Mouse (Mus musculus): ENCODE results near the gene Suco. TPM values are rescaled to one million over a fixed set of nuclear protein-coding genes. Genes with fewer than 3 reads are reported as not detected.

The Suco gene
- polyA plus RNA-seq, 1 experiment from 2014 or later = 22.6 TPM

- no peak overlapping the region for H3K4me3 ChIP-seq (ENCODE audit: low read depth, low read length)
- DNase-seq (ENCODE audit: low spot score) = no peak
These were observed 76.2 kb downstream of the Suco start for GRCm38 (mm10) chr1:161800256-161800655.

DNA sequence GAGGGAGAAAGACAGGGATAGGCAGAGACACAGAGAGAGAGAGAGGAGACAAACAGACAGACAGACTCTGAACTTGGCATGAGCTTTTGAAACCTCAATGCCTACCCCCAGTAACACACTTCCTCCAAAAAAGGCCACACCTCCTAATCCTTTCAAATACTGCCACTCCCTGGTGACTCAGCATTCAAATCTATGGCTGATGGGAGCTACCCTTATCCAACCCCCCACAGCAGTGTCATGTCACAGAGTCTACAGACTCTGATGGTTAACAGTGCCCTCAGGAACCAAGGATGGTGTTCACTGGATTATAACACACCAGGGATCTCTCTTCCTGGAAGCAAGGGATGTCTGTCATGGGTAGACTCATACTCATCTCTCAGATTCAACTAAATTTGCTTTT is 76.7 kb downstream of the Suco start:
- ATAC-seq (no peak), DNase-seq (ENCODE audit: low spot score) (no peak)

More at GRCm38 (mm10) chr1:161800256-161800655, 76.2 kb downstream of the Suco start:
- no peak overlapping the region for H3K9ac ChIP-seq (ENCODE audit: low read length)
- no peak overlapping the region for H3K4me2 ChIP-seq (ENCODE audit: low read length)
- H3K9me3 ChIP-seq (replicated peaks; ENCODE audit: control insufficient read depth, low read length) = no peaks in the 10 kb centered on the region
- no peaks in the 10 kb centered on the region for H3K4me1 ChIP-seq (ENCODE audit: control insufficient read depth, insufficient read depth, low read length)
- no peak overlapping the region for H3K27ac ChIP-seq (ENCODE audit: low read depth, low read length)
- H3K36me3 ChIP-seq (ENCODE audit: control insufficient read depth, insufficient read depth, low read length) = no peaks in the 10 kb centered on the region
- no peak for ATAC-seq
- H3K27me3 ChIP-seq (replicated peaks; ENCODE audit: control insufficient read depth, insufficient read depth, low read length) = no peaks in the 10 kb centered on the region

GRCm38 (mm10) chr1:161798866-161799265 is 77.6 kb downstream of the Suco start:
- no peaks in the 10 kb centered on the region for H3K36me3 ChIP-seq (ENCODE audit: control insufficient read depth, insufficient read depth, low read length)
- H3K9ac ChIP-seq (ENCODE audit: low read length) = no peak overlapping the region
- ATAC-seq (no peak), DNase-seq (ENCODE audit: low spot score) (no peak)
- no peaks in the 10 kb centered on the region for H3K27me3 ChIP-seq (replicated peaks; ENCODE audit: control insufficient read depth, insufficient read depth, low read length)
- no peak overlapping the region for H3K27ac ChIP-seq (ENCODE audit: low read depth, low read length)
- H3K4me2 ChIP-seq (ENCODE audit: low read length) = no peak overlapping the region
- H3K4me1 ChIP-seq (ENCODE audit: control insufficient read depth, insufficient read depth, low read length) = no peaks in the 10 kb centered on the region
- no peak overlapping the region for H3K4me3 ChIP-seq (ENCODE audit: low read depth, low read length)
- 89% methylated on average over 3 of the region's 3 CpGs for WGBS
- no peaks in the 10 kb centered on the region for H3K9me3 ChIP-seq (replicated peaks; ENCODE audit: control insufficient read depth, low read length)

More for the DNA sequence above, 76.7 kb downstream of the Suco start:
- Histone ChIP-seq H3K9me3 (replicated peaks; ENCODE audit: control insufficient read depth, low read length) (no peaks in the 10 kb centered on the region), H3K36me3 (ENCODE audit: control insufficient read depth, insufficient read depth, low read length) (no peaks in the 10 kb centered on the region), H3K9ac (ENCODE audit: low read length) (no peak overlapping the region), H3K4me2 (ENCODE audit: low read length) (no peak overlapping the region), H3K27me3 (replicated peaks; ENCODE audit: control insufficient read depth, insufficient read depth, low read length) (no peaks in the 10 kb centered on the region), H3K4me1 (ENCODE audit: control insufficient read depth, insufficient read depth, low read length) (no peaks in the 10 kb centered on the region), H3K4me3 (ENCODE audit: low read depth, low read length) (no peak overlapping the region), H3K27ac (ENCODE audit: low read depth, low read length) (no peak overlapping the region)

DNA sequence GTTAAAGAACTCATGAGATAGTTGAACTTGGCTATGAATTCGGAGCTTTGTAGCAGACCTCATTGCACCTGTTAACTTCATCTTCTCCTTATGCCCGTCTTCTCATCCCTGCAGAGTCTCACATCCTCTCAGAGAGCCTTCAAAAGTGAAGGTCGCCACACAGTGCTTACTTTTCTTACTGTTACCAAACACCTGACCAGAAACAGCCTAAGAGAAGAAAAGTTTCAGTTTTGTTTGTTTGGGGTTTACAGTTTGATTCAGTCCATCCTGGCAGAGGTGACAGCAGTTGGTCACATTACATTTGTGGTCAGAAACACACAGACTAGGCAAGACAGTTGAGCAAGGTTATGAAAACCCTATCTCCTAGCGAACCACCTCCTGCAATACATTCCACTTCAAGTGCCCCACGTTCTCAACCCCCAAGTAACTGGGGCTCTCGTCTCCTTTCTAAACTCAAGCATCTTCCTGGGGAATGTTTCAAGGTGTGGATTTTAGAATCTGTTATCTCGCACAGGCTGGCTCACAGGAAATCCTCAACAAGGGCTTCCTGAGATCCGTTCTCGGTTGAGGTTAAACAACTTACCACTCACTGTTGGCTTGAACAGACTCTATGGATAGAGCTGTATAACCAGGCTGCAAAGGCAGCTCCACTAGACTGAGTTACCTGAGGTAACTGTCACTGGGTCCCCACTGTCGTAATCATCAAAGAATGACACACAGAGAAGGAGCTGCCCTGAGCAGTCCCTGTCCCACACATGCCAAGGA is 81.9 kb downstream of the Suco start:
- Histone ChIP-seq H3K4me3 (ENCODE audit: low read depth, low read length) (no peak overlapping the region), H3K4me1 (ENCODE audit: control insufficient read depth, insufficient read depth, low read length) (no peaks in the 10 kb centered on the region), H3K27me3 (replicated peaks; ENCODE audit: control insufficient read depth, insufficient read depth, low read length) (no peaks in the 10 kb centered on the region), H3K27ac (ENCODE audit: low read depth, low read length) (no peak overlapping the region), H3K4me2 (ENCODE audit: low read length) (no peak overlapping the region), H3K36me3 (ENCODE audit: control insufficient read depth, insufficient read depth, low read length) (no peaks in the 10 kb centered on the region), H3K9ac (ENCODE audit: low read length) (no peak overlapping the region), H3K9me3 (replicated peaks; ENCODE audit: control insufficient read depth, low read length) (no peaks in the 10 kb centered on the region)
- DNase-seq (ENCODE audit: low spot score) = no peak
- no peak for ATAC-seq
- WGBS = 88% methylated on average over 10 of the region's 10 CpGs

DNA sequence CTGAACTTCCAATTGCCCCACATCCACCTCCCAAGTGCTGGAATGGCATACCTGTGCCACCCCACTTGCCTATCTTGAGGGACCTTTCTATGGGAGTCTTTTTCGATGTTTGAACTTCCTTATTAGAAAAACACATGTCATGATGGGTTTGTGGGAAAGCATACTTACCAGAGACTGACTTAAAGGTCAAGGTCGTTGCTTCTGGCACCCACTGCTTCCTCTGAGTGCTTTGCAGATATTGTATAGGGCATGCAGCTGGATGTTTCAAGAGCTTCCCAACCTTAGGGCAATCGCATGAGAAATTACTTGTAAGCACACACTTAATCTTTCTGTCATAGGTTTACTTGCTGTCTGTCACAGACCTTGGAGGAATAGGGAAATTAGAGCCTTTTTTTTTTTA is 83.2 kb downstream of the Suco start:
- Histone ChIP-seq H3K36me3 (ENCODE audit: control insufficient read depth, insufficient read depth, low read length) (no peaks in the 10 kb centered on the region), H3K4me2 (ENCODE audit: low read length) (no peak overlapping the region), H3K4me1 (ENCODE audit: control insufficient read depth, insufficient read depth, low read length) (no peaks in the 10 kb centered on the region), H3K4me3 (ENCODE audit: low read depth, low read length) (no peak overlapping the region), H3K27ac (ENCODE audit: low read depth, low read length) (no peak overlapping the region), H3K9ac (ENCODE audit: low read length) (no peak overlapping the region), H3K9me3 (replicated peaks; ENCODE audit: control insufficient read depth, low read length) (no peaks in the 10 kb centered on the region), H3K27me3 (replicated peaks; ENCODE audit: control insufficient read depth, insufficient read depth, low read length) (no peaks in the 10 kb centered on the region)
- WGBS = 86% methylated on average over 3 of the region's 3 CpGs
- DNase-seq (ENCODE audit: low spot score) = no peak
- no peak for ATAC-seq

DNA sequence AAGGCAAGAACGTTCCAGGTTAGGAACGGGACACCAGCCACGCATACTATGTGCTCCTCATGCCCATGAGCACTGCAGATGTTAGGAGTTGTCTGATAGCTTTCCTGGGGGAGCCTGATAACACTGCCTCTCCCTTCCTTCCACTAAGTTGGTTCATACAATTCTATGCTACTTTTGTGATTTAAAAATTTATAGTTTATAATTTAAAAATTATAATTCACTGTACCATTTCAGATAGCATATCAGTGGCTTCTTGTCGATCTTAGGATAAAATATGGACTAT is 83.9 kb downstream of the Suco start:
- no peak overlapping the region for H3K9ac ChIP-seq (ENCODE audit: low read length)
- no peak overlapping the region for H3K4me3 ChIP-seq (ENCODE audit: low read depth, low read length)
- DNase-seq (ENCODE audit: low spot score) (no peak), ATAC-seq (no peak)
- H3K27me3 ChIP-seq (replicated peaks; ENCODE audit: control insufficient read depth, insufficient read depth, low read length) = no peaks in the 10 kb centered on the region
- H3K27ac ChIP-seq (ENCODE audit: low read depth, low read length) = no peak overlapping the region
- H3K9me3 ChIP-seq (replicated peaks; ENCODE audit: control insufficient read depth, low read length) = no peaks in the 10 kb centered on the region
- H3K4me1 ChIP-seq (ENCODE audit: control insufficient read depth, insufficient read depth, low read length) = no peaks in the 10 kb centered on the region
- no peak overlapping the region for H3K4me2 ChIP-seq (ENCODE audit: low read length)
- WGBS = 95% methylated on average over 4 of the region's 4 CpGs
- H3K36me3 ChIP-seq (ENCODE audit: control insufficient read depth, insufficient read depth, low read length) = no peaks in the 10 kb centered on the region

DNA sequence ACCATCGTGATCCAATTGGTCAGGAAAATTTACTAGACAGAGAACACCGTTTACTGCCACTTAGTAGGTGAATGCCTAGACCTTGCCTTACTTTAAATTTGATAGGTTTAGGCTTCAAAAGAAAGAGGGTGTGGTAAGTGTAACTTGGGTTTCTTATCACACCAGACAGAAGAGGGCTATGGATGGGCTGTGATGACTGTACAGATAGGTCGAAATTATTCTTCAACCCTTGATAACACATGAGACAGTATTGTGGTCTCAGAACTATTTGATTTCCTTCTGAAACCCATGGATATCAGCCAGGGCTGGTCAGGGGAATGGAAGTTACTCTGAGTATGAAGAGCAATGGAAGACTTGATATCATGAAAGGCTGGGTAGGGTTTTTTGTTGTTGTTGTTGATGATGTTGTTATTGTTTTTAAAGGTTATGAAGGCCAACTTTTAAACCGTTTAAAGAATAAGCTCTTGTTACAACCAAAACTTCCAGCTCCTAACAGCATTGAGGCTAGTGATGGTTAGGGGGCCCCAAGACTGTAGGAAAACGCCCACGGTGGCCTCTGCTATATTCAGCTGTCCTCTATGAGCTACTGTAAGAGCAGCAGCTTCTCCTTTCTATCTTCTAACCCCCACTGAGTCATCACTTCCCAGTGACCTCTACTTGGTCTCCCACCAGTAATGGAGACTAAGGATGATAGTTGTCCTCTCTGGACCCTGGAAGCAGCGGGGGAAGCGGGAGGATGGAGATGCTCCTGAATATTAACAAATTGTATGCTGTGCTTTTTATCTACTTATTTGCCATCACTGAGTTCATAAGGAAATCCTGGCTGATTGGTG is 84.4 kb downstream of the Suco start:
- Histone ChIP-seq H3K4me1 (ENCODE audit: control insufficient read depth, insufficient read depth, low read length) (no peaks in the 10 kb centered on the region), H3K4me3 (ENCODE audit: low read depth, low read length) (no peak overlapping the region), H3K9me3 (replicated peaks; ENCODE audit: control insufficient read depth, low read length) (no peaks in the 10 kb centered on the region), H3K27ac (ENCODE audit: low read depth, low read length) (no peak overlapping the region), H3K4me2 (ENCODE audit: low read length) (no peak overlapping the region), H3K27me3 (replicated peaks; ENCODE audit: control insufficient read depth, insufficient read depth, low read length) (no peaks in the 10 kb centered on the region), H3K9ac (ENCODE audit: low read length) (no peak overlapping the region), H3K36me3 (ENCODE audit: control insufficient read depth, insufficient read depth, low read length) (no peaks in the 10 kb centered on the region)
- ATAC-seq (no peak), DNase-seq (ENCODE audit: low spot score) (no peak)
- 91% methylated on average over 8 of the region's 8 CpGs for WGBS

- DNase-seq (ENCODE audit: low spot score) (no peak), ATAC-seq (no peak)
- H3K9me3 ChIP-seq (replicated peaks; ENCODE audit: control insufficient read depth, low read length) = no peaks in the 10 kb centered on the region
- no peak within 1 kb of the TSS for H3K4me3 ChIP-seq (ENCODE audit: low read depth, low read length)
- WGBS = 89% methylated on average over 9 of the region's 9 CpGs
- no peak within 1 kb of the TSS for H3K4me2 ChIP-seq (ENCODE audit: low read length)
- H3K36me3 ChIP-seq (ENCODE audit: control insufficient read depth, insufficient read depth, low read length) = no peaks in the 10 kb centered on the region
- no peak within 1 kb of the TSS for H3K27ac ChIP-seq (ENCODE audit: low read depth, low read length)
- H3K27me3 ChIP-seq (replicated peaks; ENCODE audit: control insufficient read depth, insufficient read depth, low read length) = no peaks in the 10 kb centered on the region
- H3K4me1 ChIP-seq (ENCODE audit: control insufficient read depth, insufficient read depth, low read length) = no peaks in the 10 kb centered on the region
- no peak within 1 kb of the TSS for H3K9ac ChIP-seq (ENCODE audit: low read length)
These were observed 88.1 kb downstream of the Suco start, which contains the start of gene Fasl for GRCm38 (mm10) chr1:161788339-161788738. Gene Fasl, minus strand, starts transcription at chr1:161788495.

DNA sequence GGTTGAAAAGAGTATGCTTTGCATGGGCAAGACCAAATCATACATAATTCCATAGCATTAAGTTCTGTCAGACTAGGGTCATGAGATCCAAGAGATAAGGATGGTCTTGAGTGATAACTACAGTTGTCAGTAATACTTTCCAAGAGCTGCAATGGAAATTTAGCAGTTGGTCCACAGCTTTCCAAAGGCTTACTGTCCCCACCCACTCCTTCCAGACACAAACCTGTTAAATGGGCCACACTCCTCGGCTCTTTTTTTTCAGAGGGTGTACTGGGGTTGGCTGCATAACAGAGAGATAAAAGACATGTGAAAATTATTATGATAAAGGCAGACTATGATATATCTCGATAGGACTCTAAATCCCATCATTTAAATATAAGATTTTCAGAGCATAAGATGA is 93.8 kb downstream of the Suco start:
- Histone ChIP-seq H3K27ac (ENCODE audit: low read depth, low read length) (no peak overlapping the region), H3K4me1 (ENCODE audit: control insufficient read depth, insufficient read depth, low read length) (no peaks in the 10 kb centered on the region), H3K4me2 (ENCODE audit: low read length) (no peak overlapping the region), H3K9me3 (replicated peaks; ENCODE audit: control insufficient read depth, low read length) (no peaks in the 10 kb centered on the region), H3K36me3 (ENCODE audit: control insufficient read depth, insufficient read depth, low read length) (no peaks in the 10 kb centered on the region), H3K9ac (ENCODE audit: low read length) (no peak overlapping the region), H3K27me3 (replicated peaks; ENCODE audit: control insufficient read depth, insufficient read depth, low read length) (no peaks in the 10 kb centered on the region), H3K4me3 (ENCODE audit: low read depth, low read length) (no peak overlapping the region)
- no peak for DNase-seq (ENCODE audit: low spot score)
- ATAC-seq = no peak
- WGBS = 74% methylated on average over 2 of the region's 2 CpGs
